Mouse (Mus musculus): ENCODE data around the gene Trib3. TPM values are rescaled to one million over a fixed set of nuclear protein-coding genes. Genes with fewer than 3 reads are reported as not detected.

Trib3 gene
- 1.9 and 2.0 TPM in 2 replicates for polyA plus RNA-seq (2015; fragmentation: Nextera tagmentation; extraction: Ambion mirVana)

- H3K36me3 ChIP-seq (replicated peaks): no peaks in the 10 kb centered on the region
- ATAC-seq (replicated peaks): peak; percentile 85
- H3K4me2 ChIP-seq: peak within 1 kb of the TSS; percentile 94
- H3K27ac ChIP-seq: peak within 1 kb of the TSS; percentile 57
- peak within 1 kb of the TSS; percentile 55 for H3K4me3 ChIP-seq
- no peaks in the 10 kb centered on the region; the same call in 1 of the 2 replicates for H3K27me3 ChIP-seq (replicated peaks)
- H3K9me3 ChIP-seq: no peaks in the 10 kb centered on the region
- peak within 1 kb of the TSS; percentile 63 for H3K9ac ChIP-seq
- peaks cover 16% of the 10 kb centered on the region for H3K4me1 ChIP-seq
- under 1% methylated on average over 50 of the region's 52 CpGs for WGBS
Observed at GRCm38 (mm10) chr2:152343329-152344213, at the start of gene Trib3. Gene Trib3, minus strand, starts transcription at chr2:152344032.

- H3K9me3 ChIP-seq: no peaks in the 10 kb centered on the region
- no peak overlapping the region for H3K9ac ChIP-seq
- peak overlapping the region; percentile 93 for H3K4me2 ChIP-seq
- 0 out of 2 replicates have a peak overlapping the region, but pooled peaks have one; percentile 89 for H3K4me3 ChIP-seq
- 47% methylated on average over 9 of the region's 9 CpGs for WGBS
- peaks cover 32% of the 10 kb centered on the region for H3K4me1 ChIP-seq
- H3K27ac ChIP-seq: peak overlapping the region; percentile 20; the same call in 1 of the 2 replicates
- no peaks in the 10 kb centered on the region for H3K36me3 ChIP-seq (replicated peaks)
- no peaks in the 10 kb centered on the region for H3K27me3 ChIP-seq (replicated peaks)
- ATAC-seq (replicated peaks): no peak
Observed at GRCm38 (mm10) chr2:152393225-152394017, 49.6 kb upstream of the Trib3 start.

GRCm38 (mm10) chr2:152392786-152393185, 49.0 kb upstream of the Trib3 start:
- H3K27me3 ChIP-seq (replicated peaks): no peaks in the 10 kb centered on the region
- no peak for ATAC-seq (replicated peaks)
- no peaks in the 10 kb centered on the region for H3K36me3 ChIP-seq (replicated peaks)
- H3K27ac ChIP-seq: no peak overlapping the region
- H3K9me3 ChIP-seq: no peaks in the 10 kb centered on the region
- no peak overlapping the region for H3K9ac ChIP-seq
- H3K4me2 ChIP-seq: no peak overlapping the region
- 14% methylated on average over 3 of the region's 3 CpGs for WGBS
- H3K4me1 ChIP-seq: peaks cover 32% of the 10 kb centered on the region
- no peak overlapping the region for H3K4me3 ChIP-seq

GRCm38 (mm10) chr2:152384191-152384590, 40.4 kb upstream of the Trib3 start:
- Histone ChIP-seq H3K4me3 (no peak overlapping the region), H3K36me3 (replicated peaks) (no peaks in the 10 kb centered on the region), H3K4me1 (no peaks in the 10 kb centered on the region), H3K4me2 (no peak overlapping the region), H3K9ac (no peak overlapping the region), H3K27ac (no peak overlapping the region), H3K27me3 (replicated peaks) (no peaks in the 10 kb centered on the region), H3K9me3 (no peaks in the 10 kb centered on the region)
- WGBS: 90% methylated on average over 4 of the region's 4 CpGs
- no peak for ATAC-seq (replicated peaks)

GRCm38 (mm10) chr2:152376345-152376741, 32.5 kb upstream of the Trib3 start, which contains the start of gene Nrsn2:
Gene Nrsn2, minus strand, starts transcription at chr2:152376638.
- Histone ChIP-seq H3K27me3 (replicated peaks) (no peaks in the 10 kb centered on the region), H3K4me1 (peaks cover 31% of the 10 kb centered on the region), H3K9me3 (no peaks in the 10 kb centered on the region), H3K27ac (peak within 1 kb of the TSS; percentile 92), H3K4me3 (peak within 1 kb of the TSS; percentile 43), H3K9ac (peak within 1 kb of the TSS; percentile 65), H3K36me3 (replicated peaks) (no peaks in the 10 kb centered on the region), H3K4me2 (peak within 1 kb of the TSS; percentile 67)
- peak; percentile 88 for ATAC-seq (replicated peaks)
- WGBS: 3% methylated on average over 16 of the region's 16 CpGs

- Histone ChIP-seq H3K4me2 (peak overlapping the region; percentile 67), H3K9ac (peak overlapping the region; percentile 65), H3K4me1 (peaks cover 31% of the 10 kb centered on the region), H3K27ac (peak overlapping the region; percentile 92), H3K27me3 (replicated peaks) (no peaks in the 10 kb centered on the region), H3K36me3 (replicated peaks) (no peaks in the 10 kb centered on the region), H3K4me3 (peak overlapping the region; percentile 43), H3K9me3 (no peaks in the 10 kb centered on the region)
- peak; percentile 94 for ATAC-seq (replicated peaks)
- 3% methylated on average over 21 of the region's 21 CpGs for WGBS
Observed at GRCm38 (mm10) chr2:152375652-152376344, 32.0 kb upstream of the Trib3 start.

- 83% methylated on average over 9 of the region's 9 CpGs for WGBS
- H3K9me3 ChIP-seq: no peaks in the 10 kb centered on the region
Observed at GRCm38 (mm10) chr2:152373547-152373946, 29.7 kb upstream of the Trib3 start.

GRCm38 (mm10) chr2:152372661-152373060, 28.8 kb upstream of the Trib3 start:
- 68% methylated on average over 4 of the region's 4 CpGs for WGBS
- Histone ChIP-seq H3K27me3 (replicated peaks) (no peaks in the 10 kb centered on the region), H3K4me1 (peaks cover 31% of the 10 kb centered on the region), H3K4me2 (no peak overlapping the region), H3K27ac (no peak overlapping the region), H3K4me3 (no peak overlapping the region), H3K9ac (no peak overlapping the region), H3K36me3 (replicated peaks) (no peaks in the 10 kb centered on the region), H3K9me3 (no peaks in the 10 kb centered on the region)
- no peak for ATAC-seq (replicated peaks)

More at GRCm38 (mm10) chr2:152373547-152373946, 29.7 kb upstream of the Trib3 start:
- Histone ChIP-seq H3K9ac (no peak overlapping the region), H3K4me2 (no peak overlapping the region), H3K36me3 (replicated peaks) (no peaks in the 10 kb centered on the region), H3K27me3 (replicated peaks) (no peaks in the 10 kb centered on the region), H3K27ac (no peak overlapping the region), H3K4me1 (peaks cover 31% of the 10 kb centered on the region), H3K4me3 (no peak overlapping the region)
- ATAC-seq (replicated peaks): no peak

- 82% methylated on average over 7 of the region's 7 CpGs for WGBS
- no peak for ATAC-seq (replicated peaks)
- no peak overlapping the region for H3K4me2 ChIP-seq
- H3K4me1 ChIP-seq: peaks cover 30% of the 10 kb centered on the region
- H3K36me3 ChIP-seq (replicated peaks): no peaks in the 10 kb centered on the region
- no peaks in the 10 kb centered on the region for H3K27me3 ChIP-seq (replicated peaks)
- H3K9ac ChIP-seq: no peak overlapping the region
- no peak overlapping the region for H3K27ac ChIP-seq
- no peak overlapping the region for H3K4me3 ChIP-seq
- no peaks in the 10 kb centered on the region for H3K9me3 ChIP-seq
Observed at GRCm38 (mm10) chr2:152372104-152372503, 28.3 kb upstream of the Trib3 start.

GRCm38 (mm10) chr2:152368532-152369140, 24.8 kb upstream of the Trib3 start:
- Histone ChIP-seq H3K36me3 (replicated peaks) (no peaks in the 10 kb centered on the region), H3K4me3 (no peak overlapping the region), H3K4me2 (peak overlapping the region; percentile 4), H3K9me3 (no peaks in the 10 kb centered on the region), H3K4me1 (peaks cover 3% of the 10 kb centered on the region; the same call in 1 of the 2 replicates), H3K27me3 (replicated peaks) (no peaks in the 10 kb centered on the region), H3K9ac (no peak overlapping the region), H3K27ac (no peak overlapping the region)
- ATAC-seq (replicated peaks): 0 out of 2 replicates have a peak, but pooled peaks have one; percentile 9
- WGBS: 30% methylated on average over 14 of the region's 14 CpGs

GRCm38 (mm10) chr2:152367917-152368316, 24.1 kb upstream of the Trib3 start:
- Histone ChIP-seq H3K4me2 (no peak overlapping the region), H3K9ac (no peak overlapping the region), H3K27ac (no peak overlapping the region), H3K9me3 (no peaks in the 10 kb centered on the region), H3K4me3 (no peak overlapping the region), H3K36me3 (replicated peaks) (no peaks in the 10 kb centered on the region), H3K27me3 (replicated peaks) (no peaks in the 10 kb centered on the region), H3K4me1 (peaks cover 6% of the 10 kb centered on the region; the same call in 1 of the 2 replicates)
- ATAC-seq (replicated peaks): no peak
- WGBS: 85% methylated on average over 5 of the region's 5 CpGs
